Mouse (Mus musculus) liver (tissue): Measurements from ENCODE around the gene Sp2.
A peak's percentile ranks its signal among the peaks of the same experiment; 100 is the strongest.

Experiments used
- DNase-seq: peaks from one replicate; pipeline ENCODE4 v3.0.0-alpha.2; 2020; ENCODE audit warnings: mixed read lengths

Sp2 gene

GRCm38 (mm10) chr11:96969746-96970145 lies 13.0 kb downstream of the Sp2 start:
- no peak for DNase-seq

- peak; percentile 63 for DNase-seq
Observed at GRCm38 (mm10) chr11:96969280-96969722, 13.5 kb downstream of the Sp2 start.

- DNase-seq, result no peak
Observed at GRCm38 (mm10) chr11:96968476-96968875, 14.3 kb downstream of the Sp2 start.

GRCm38 (mm10) chr11:96967544-96968269 lies 15.1 kb downstream of the Sp2 start:
- no peak for DNase-seq

- no peak for DNase-seq
Observed at GRCm38 (mm10) chr11:96966914-96967543, 15.7 kb downstream of the Sp2 start.

- DNase-seq, result no peak
Observed at GRCm38 (mm10) chr11:96966172-96966571, 16.6 kb downstream of the Sp2 start.

- DNase-seq, result peak; percentile 91
Observed at GRCm38 (mm10) chr11:96963580-96963979, 19.2 kb downstream of the Sp2 start.

GRCm38 (mm10) chr11:96957061-96957805 lies 25.5 kb downstream of the Sp2 start:
- no peak for DNase-seq

- peak; percentile 89 for DNase-seq
Observed at GRCm38 (mm10) chr11:96956009-96956724, 26.6 kb downstream of the Sp2 start.

- DNase-seq, result no peak
Observed at GRCm38 (mm10) chr11:96955094-96955493, 27.7 kb downstream of the Sp2 start.

- DNase-seq, result no peak
Observed at GRCm38 (mm10) chr11:96952896-96953295, 29.9 kb downstream of the Sp2 start.

- DNase-seq, result no peak
Observed at GRCm38 (mm10) chr11:96952426-96952825, 30.3 kb downstream of the Sp2 start.

- DNase-seq, result peak; percentile 69
Observed at GRCm38 (mm10) chr11:96950767-96951166, 32.0 kb downstream of the Sp2 start.

- DNase-seq, result peak; percentile 92
Observed at GRCm38 (mm10) chr11:96947849-96948248, 34.9 kb downstream of the Sp2 start.

GRCm38 (mm10) chr11:96946498-96946897 lies 36.3 kb downstream of the Sp2 start:
- no peak for DNase-seq

- DNase-seq, result peak; percentile 59
Observed at GRCm38 (mm10) chr11:96944844-96945580, 37.7 kb downstream of the Sp2 start.

GRCm38 (mm10) chr11:96943746-96944304 lies 38.9 kb downstream of the Sp2 start, which contains the start of gene Pnpo:
Gene Pnpo, minus strand, starts transcription at chr11:96943986.
- DNase-seq, result peak; percentile 95

- peak; percentile 88 for DNase-seq
Observed at GRCm38 (mm10) chr11:96941989-96942590, 40.7 kb downstream of the Sp2 start.

- peak; percentile 73 for DNase-seq
Observed at GRCm38 (mm10) chr11:96940578-96941465, 41.9 kb downstream of the Sp2 start.

GRCm38 (mm10) chr11:96938426-96938800 lies 44.3 kb downstream of the Sp2 start:
- DNase-seq, result no peak
